Mouse (Mus musculus): ENCODE measurements at regions not wholly inside any gene's neighbourhood (a gene's known extent, or its start where the extent isn't known, plus 50 kb on each side); places are given as distances from the start of the nearest gene placed in this dataset.
A peak's percentile ranks its signal among the peaks of the same experiment; 100 is the strongest.
"Not testable (repeated sequence)": the region's sequence is repeated elsewhere in the genome, so short reads cannot be mapped to it uniquely, and the experiment has no call there.

- DNase-seq (ENCODE audit: low read depth), result no peak
Observed at GRCm38 (mm10) chr6:66397411-66397810, 137.8 kb upstream of the Mad2l1 start.

DNA sequence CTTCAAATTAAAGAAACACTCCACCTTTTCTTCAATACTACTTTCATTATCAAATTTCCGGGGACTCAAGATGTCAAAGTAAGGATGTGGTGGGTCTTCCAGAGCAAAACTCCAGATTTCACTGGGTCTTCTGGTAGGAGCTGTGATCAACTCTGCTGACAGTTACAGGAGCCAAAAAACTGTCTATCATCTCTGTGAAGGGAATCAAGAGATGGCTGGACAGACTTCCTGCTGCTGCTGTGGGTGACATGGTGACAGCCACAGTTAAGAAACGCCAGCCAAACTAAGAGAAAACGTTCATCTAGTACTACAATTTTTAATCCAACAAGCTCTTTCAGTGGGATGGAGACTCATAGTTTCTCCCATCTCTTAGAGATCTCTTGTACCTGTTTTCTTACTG, 136.5 kb upstream of the Mad2l1 start:
- DNase-seq (ENCODE audit: low read depth), result no peak

- no peak for DNase-seq (ENCODE audit: low read depth)
Observed at GRCm38 (mm10) chr6:66399091-66399755, 136.0 kb upstream of the Mad2l1 start.

DNA sequence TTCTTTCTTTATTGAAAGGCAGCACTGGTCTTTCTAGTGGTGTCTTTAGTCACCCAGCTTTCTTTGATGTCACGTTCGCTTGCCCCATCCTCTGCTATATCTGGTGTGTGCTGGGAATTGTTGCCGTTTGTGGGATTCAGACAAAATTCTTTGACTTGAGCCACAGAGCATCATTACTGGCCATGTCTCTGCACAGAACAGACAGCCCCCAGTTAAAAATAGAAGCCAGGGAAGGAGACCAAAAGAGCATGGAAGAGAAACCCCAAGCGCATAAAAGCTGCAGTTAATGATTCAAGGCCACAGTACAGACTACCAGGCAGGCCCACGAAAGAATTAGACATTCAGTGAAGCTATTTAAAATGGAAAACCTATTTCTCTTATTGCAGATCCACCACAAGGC, 133.7 kb upstream of the Mad2l1 start:
- DNase-seq (ENCODE audit: low read depth), result no peak

DNA sequence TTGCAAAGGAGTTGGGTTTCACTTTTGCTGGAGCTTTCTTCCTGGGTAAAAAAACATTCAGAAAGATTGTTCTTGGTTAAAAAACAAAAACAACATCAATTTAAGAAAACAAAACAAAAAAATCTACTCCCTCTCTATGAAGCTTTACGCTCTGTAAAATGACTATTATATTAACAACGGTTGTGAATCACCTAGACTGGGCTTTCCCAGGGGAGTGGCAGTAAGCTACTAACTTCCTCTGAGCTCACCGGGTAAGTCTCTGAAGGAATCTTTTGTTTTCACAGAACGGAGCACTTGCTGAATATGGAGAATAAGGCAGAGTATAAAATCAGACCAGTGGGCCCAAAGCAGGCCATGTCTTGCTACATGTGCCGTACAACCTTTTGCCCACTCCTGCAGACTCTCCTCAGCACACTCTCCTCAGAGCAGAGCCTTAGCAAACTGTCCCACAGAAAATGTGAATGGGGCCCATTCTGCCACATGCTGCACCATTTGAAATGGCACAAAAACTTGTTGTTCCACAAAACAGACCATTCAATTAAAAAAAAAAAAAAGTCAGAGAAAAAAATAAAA, 133.2 kb upstream of the Mad2l1 start:
- DNase-seq (ENCODE audit: low read depth), result no peak

- DNase-seq (ENCODE audit: low read depth), result no peak
Observed at GRCm38 (mm10) chr6:66414822-66415221, 120.4 kb upstream of the Mad2l1 start.

DNA sequence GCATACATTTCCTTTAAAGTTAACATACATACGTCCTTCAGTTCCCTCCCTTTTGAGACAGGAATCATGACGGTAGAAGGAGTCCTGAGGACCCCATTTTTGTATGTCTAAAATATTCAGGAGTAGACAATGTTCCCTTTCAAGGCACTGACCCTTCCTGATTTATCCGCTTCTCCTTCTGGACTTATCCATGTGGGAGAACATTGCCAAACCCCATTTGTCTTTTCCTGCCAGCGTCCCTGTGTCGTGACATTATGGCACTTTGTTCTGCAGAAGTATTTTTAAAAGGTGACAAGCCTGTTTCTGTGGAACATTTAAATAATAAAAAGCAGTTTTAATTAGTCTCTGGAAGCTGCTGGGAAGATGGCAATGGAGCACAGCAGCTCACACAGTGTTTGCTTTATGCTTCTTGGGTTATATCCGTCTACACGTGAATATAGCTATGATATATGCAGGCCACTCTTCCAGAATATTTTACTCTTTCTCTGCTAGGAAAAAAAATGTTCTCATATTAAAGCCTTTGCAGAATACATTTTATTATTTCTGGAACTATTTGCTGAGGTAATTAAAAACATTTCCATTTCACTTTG, 115.6 kb upstream of the Mad2l1 start:
- no peak for DNase-seq (ENCODE audit: low read depth)

DNA sequence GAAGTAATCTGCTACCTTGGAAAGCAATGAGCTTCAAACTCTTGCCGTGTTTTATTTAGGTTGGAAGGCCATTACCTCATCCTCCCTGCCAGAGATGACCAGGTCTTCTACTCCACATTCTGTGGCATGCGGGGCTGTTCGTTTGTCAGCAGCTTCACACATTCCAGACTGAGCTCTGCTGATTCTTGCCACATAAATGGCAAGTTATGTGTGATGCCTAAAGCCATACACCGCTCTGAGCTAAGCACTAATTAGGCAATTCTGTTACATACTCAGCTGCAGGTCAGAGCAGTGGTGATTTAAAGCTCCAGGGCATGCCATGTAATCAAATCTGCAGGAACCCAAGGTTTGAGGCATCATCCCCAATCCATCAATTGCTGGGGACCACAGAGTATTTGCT, 106.8 kb upstream of the Mad2l1 start:
- DNase-seq (ENCODE audit: low read depth), result no peak

DNA sequence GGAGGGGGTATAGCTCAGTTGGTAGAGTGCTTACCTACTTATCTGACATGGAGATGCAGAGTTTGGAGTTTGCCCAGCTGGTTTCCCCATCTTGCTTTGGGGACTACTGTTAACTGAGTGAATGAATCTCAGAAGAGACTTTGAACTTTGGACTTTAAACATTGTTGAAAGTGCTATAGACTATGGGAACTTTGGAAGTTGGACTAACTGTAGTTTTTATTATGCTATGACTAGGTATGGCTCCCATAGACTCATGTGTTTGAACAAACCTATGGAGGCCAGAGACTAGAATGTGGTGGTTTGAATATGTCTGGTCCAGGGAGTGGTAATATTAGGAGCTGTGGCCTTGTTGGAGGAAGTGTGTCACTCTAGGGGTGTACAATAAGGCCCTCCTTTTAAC, 84.8 kb upstream of the Mad2l1 start:
- DNase-seq (ENCODE audit: low read depth), result not testable (repeated sequence)

DNA sequence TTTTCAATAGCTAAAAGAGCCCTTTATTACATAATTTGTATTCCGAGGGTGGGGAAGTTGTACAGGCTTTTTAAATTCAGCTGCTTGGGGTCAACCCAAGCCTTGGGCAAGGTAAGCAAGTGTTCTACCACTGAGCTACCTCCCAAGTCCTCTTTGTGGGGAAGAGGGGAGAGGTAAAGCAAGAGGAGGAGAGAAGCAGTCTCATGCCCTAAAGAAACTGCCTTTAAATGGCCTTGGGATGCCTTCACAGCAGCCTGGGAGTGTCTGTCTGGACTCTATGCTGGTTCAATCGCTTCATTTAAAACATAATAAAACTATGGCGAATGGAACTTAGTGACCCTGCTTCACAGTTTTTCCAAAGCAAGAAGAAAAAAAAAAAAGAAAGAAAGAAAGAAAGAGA, 77.0 kb upstream of the Mad2l1 start:
- no peak for DNase-seq (ENCODE audit: low read depth)

DNA sequence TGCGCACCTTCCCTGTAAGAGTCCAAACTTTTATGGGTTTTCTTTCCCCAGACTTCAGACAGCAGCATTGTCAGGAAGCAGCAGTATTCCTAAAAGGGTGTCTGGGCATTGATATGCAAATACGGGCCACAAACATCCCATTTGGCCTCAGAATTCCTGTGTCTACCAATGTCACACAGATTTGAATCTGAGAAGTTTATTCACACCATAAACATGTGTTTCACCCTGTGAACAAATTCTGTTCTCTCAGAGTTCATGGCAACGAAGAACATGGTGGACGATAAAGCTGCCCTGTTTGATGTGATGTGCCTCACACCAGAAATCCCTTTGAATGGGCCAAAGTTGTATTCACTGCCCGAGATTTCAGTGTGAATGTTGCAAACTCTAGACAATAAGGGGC, 70.7 kb upstream of the Mad2l1 start:
- DNase-seq (ENCODE audit: low read depth), result no peak

- DNase-seq (ENCODE audit: low read depth), result no peak
Observed at GRCm38 (mm10) chr6:66465137-66465853, 69.9 kb upstream of the Mad2l1 start.

DNA sequence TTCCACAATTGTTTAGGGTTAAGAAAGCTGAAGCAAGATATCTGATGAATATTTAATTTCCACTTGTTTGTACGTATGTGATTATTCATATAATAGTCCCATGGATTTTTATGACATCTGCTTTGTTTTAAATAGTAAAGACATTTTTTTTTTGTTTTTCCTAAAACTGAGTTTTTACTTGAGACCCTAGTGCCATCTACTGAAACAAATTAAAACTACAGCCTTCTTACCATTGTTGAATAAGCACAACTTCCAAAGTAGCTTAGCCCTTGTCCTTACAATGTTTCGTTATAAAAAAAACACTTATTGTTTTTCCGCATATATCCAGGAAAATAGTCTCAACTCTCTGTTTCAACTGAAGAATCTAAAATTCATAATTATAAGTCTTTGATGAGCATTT, 68.4 kb upstream of the Mad2l1 start:
- peak; percentile 28 for DNase-seq (ENCODE audit: low read depth)

DNA sequence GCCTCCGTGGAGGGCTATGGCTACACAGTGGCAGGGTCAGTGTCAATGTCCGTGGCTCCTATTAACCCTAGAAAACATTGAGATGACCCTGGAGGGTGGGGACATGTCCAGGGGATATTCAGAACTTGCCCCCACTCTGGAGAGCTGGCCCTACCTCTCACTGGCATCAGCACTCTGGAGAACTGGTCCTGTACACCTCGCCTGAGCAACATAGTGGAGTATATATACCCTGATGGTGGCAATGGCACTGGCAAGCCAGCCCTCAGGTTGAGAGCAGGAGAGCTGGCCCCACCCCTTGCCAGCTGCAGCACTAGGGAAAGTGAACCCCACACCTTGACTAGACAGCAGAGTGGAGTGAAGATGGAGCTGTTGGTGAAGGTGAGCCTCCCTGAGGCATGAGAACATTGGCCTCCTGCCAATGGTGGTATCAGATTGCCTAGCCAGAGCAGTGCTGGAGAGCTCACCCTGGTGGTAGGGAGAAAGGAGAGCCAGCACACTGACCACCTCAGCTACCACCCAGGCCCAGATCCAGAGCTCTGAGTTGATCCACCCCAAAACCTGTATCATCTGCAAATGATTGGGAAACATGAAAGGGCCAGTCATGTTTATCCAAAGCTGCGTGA, 64.5 kb upstream of the Mad2l1 start:
- DNase-seq (ENCODE audit: low read depth), result no peak

- DNase-seq (ENCODE audit: low read depth), result no peak
Observed at GRCm38 (mm10) chr6:66471786-66472185, 63.4 kb upstream of the Mad2l1 start.

DNA sequence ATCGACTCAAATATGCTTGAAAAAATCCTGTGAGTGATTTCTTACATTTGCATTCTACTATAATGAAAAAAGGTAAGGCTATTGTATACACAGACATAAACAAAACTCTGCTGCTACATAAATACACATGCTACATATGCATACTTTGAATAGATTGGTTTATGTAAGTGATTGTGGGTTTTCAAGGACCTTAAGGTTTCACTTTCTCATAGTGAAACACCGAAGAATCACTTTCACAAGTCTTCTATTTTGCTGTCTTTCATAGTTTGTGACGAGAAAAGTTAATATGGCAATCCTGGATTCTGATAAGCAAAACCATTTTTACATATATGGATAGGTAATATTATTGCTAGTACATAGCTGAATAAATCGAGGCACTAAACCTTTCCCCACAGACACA, 62.5 kb upstream of the Mad2l1 start:
- DNase-seq (ENCODE audit: low read depth), result no peak

DNA sequence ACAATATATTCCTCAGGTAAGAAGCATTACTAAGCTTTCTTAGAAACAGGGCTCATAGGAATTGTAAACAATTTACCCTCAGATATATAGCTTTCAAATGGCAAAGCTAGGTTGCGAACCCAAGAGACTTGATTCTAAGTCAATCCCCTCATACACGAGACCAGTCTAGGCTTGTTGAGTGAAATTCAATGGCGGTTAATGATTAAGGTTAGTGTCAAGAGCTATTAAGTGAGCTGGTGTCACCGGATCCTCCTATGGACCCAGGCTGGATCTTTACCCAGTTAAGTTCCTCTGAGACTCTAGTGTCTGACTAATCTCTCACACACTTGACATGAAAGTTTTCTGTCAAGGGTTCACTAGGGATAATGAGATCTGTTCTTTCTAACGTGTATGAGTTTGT, 57.6 kb upstream of the Mad2l1 start:
- DNase-seq (ENCODE audit: low read depth), result no peak

DNA sequence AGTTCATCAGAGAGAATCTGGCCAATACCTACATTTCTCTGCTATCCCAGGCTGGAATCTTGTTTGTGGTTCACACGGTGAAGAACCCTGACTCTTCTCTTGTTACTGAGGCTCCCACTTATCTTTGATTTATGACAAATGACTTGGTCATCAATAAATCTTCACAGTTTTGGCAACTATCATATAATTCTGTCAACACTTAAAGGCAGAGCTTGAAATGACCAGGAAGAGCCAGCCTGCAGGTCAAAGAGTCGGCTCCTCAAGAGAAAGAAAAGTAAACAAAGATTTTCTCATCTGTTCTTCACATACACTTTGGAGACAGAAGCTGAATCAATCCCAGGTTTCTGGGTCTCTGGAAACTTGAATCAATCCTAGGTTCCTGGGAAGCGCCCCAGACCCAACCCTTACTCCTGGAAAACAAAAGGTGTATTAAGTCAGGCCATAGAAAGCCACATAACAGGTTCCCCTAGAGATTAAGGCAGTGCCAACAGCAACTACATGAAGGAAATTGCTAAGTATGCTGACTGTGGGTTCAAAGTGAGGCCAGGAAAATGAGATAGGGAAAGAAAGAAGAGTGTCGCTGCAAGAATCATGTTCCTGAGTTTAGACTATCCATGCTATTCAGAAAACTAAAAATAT, 56.7 kb upstream of the Mad2l1 start:
- no peak for DNase-seq (ENCODE audit: low read depth)

- DNase-seq (ENCODE audit: low read depth), result no peak
Observed at GRCm38 (mm10) chr6:66479576-66479975, 55.6 kb upstream of the Mad2l1 start.

GRCm38 (mm10) chr6:66480207-66480606, 55.0 kb upstream of the Mad2l1 start:
- no peak for DNase-seq (ENCODE audit: low read depth)

DNA sequence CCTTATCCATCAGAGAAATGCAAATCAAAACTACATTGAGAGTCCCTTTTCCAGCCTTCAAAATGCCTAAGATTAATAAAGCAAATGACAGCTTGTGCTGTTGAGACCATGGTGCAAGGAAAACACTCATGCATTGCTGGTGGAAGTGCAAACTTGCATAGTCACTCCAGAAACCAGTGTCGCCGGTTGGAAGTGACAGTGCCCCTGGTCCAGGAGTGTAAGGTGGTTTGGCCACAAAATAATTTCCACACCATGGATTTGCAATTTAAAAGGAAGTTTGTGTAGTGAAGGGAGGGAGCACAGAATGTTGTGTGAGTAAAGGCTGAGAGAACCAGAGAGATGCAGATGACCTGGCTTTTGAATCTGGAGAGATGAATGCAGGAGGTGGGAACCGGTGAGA, 52.4 kb upstream of the Mad2l1 start:
- no peak for DNase-seq (ENCODE audit: low read depth)
